Mouse (Mus musculus) ES-E14 (cell line): ENCODE measurements around the gene Tecr.

Experiments used
- CHD2 ChIP-seq: IDR thresholded peaks from 2 replicates; pipeline ENCODE4 v1.6.1; 2014; ENCODE audit warnings: mild to moderate bottlenecking, low read depth, low read length, inconsistent platforms
- HCFC1 ChIP-seq: IDR thresholded peaks from 2 replicates; pipeline ENCODE4 v1.6.1; 2012; ENCODE audit warnings: low read length, inconsistent platforms, borderline replicate concordance; ENCODE audit not compliant: insufficient read depth
- MAFK ChIP-seq: IDR thresholded peaks from 2 replicates; pipeline ENCODE4 v1.6.1; 2014; ENCODE audit warnings: mild to moderate bottlenecking, low read depth, low read length, inconsistent platforms; ENCODE audit not compliant: insufficient read depth
- ZNF384 ChIP-seq: IDR thresholded peaks from 2 replicates; pipeline ENCODE4 v1.6.1; 2012; ENCODE audit warnings: low read depth, low read length, inconsistent platforms

DNA sequence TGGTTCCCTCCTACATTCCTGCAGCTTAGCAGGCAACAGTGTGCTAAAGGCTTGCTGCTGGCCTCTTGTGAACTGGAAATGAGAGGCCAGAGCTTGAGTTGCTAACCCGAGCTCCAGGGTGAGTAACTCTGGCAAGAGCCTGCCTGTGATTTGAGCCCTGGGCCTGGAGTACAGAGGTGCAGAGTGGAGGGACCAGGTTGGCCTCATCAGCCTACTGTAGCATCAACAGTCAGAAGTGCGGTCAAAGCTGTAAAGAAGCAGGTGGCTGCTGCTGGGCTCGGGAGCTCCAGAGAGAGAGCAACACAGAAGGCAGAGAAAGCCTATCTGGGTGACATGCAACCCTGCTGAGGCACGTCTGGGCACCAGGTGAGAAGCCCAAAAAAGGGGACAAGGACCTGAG, 38.6 kb downstream of the Tecr start:
- TF ChIP-seq CHD2 (no peak), HCFC1 (no peak), ZNF384 (no peak), MAFK (no peak)
